Mouse (Mus musculus): Measurements from ENCODE around the gene Hnrnpa3. TPM values are rescaled to one million over a fixed set of nuclear protein-coding genes. Genes with fewer than 3 reads are reported as not detected.

Hnrnpa3 gene
- total and polyA plus RNA-seq, 3 experiments, result 126 to 437 (median 342) TPM

GRCm38 (mm10) chr2:75685458-75685861 lies 26.4 kb downstream of the Hnrnpa3 start (continued):
- TF ChIP-seq MYB (IDR thresholded peaks at IDR 0.05; ENCODE audit: low read depth, low read length) (no peak), GABPA (IDR thresholded peaks at IDR 0.05; ENCODE audit: low read depth, low read length) (no peak), MXI1 (IDR thresholded peaks at IDR 0.05; ENCODE audit: low read depth, low read length) (no peak; the same call in 1 of the 2 replicates), ELF1 (IDR thresholded peaks at IDR 0.05; ENCODE audit: low read depth, low read length) (no peak), BHLHE40 (IDR thresholded peaks at IDR 0.05; ENCODE audit: borderline replicate concordance, low read depth, low read length) (no peak)

GRCm38 (mm10) chr2:75687040-75687749 lies 28.1 kb downstream of the Hnrnpa3 start:
- no peak overlapping the region for H3K4me3 ChIP-seq (ENCODE audit: control insufficient read depth in 1 of 2, insufficient read depth in 1 of 2, low read depth in 2 of 2, low read length in 2 of 2)
- TF ChIP-seq ZC3H11A (IDR thresholded peaks at IDR 0.05; ENCODE audit: low read depth, low read length) (no peak), POLR2A (IDR thresholded peaks at IDR 0.05; ENCODE audit: control insufficient read depth in 1 of 2, insufficient read depth in 1 of 2, low read depth in 1 of 2, low read length in 2 of 2, poor library complexity in 1 of 2) (0 out of 4 replicates have a peak, but pooled peaks of 1 of the 2 experiments have one; percentile 12)
- no peak overlapping the region for H3K27ac ChIP-seq (ENCODE audit: control insufficient read depth, low read depth, low read length)

GRCm38 (mm10) chr2:75688901-75689300 lies 29.8 kb downstream of the Hnrnpa3 start:
- 0 out of 2 replicates have a peak, but pooled peaks have one; percentile 32 for TF ChIP-seq ETS1 (IDR thresholded peaks at IDR 0.05; ENCODE audit: low read depth, low read length)
- TF ChIP-seq SIN3A (IDR thresholded peaks at IDR 0.05; ENCODE audit: low read length), result no peak; the same call in 1 of the 2 replicates
- 0 out of 2 replicates have a peak, but pooled peaks have one; percentile 14 for TF ChIP-seq GATA1 (IDR thresholded peaks at IDR 0.05; ENCODE audit: low read depth, low read length)
- peaks cover 11 to 30% of the 10 kb centered on the region in 2 experiments for H3K36me3 ChIP-seq (ENCODE audit: control insufficient read depth in 1 of 2, insufficient read depth in 2 of 2, low read length in 2 of 2)

More at GRCm38 (mm10) chr2:75687040-75687749, 28.1 kb downstream of the Hnrnpa3 start:
- DNase-seq (ENCODE audit: low read depth, low spot score), result no peak
- peaks cover 66% of the 10 kb centered on the region for H3K79me2 ChIP-seq (ENCODE audit: control insufficient read depth, insufficient read depth, low read length, poor library complexity)
- peaks cover 8 to 18% of the 10 kb centered on the region in 2 experiments; a peak in 3 of 4 replicates for H3K4me1 ChIP-seq (ENCODE audit: control insufficient read depth in 1 of 2, insufficient read depth in 2 of 2, low read length in 2 of 2)
- H3K9ac ChIP-seq (ENCODE audit: control insufficient read depth, low read depth, low read length, poor library complexity, severe bottlenecking), result no peak overlapping the region
- H3K9me3 ChIP-seq (replicated peaks; ENCODE audit: insufficient read depth, low read length), result no peaks in the 10 kb centered on the region
- peaks cover 9 to 30% of the 10 kb centered on the region in 2 experiments for H3K36me3 ChIP-seq (ENCODE audit: control insufficient read depth in 1 of 2, insufficient read depth in 2 of 2, low read length in 2 of 2)
- H3K27me3 ChIP-seq (ENCODE audit: control insufficient read depth in 1 of 2, insufficient read depth in 2 of 2, low read length in 2 of 2), result no peaks in the 10 kb centered on the region

More at GRCm38 (mm10) chr2:75688901-75689300, 29.8 kb downstream of the Hnrnpa3 start:
- no peaks in the 10 kb centered on the region for H3K27me3 ChIP-seq (ENCODE audit: control insufficient read depth in 1 of 2, insufficient read depth in 2 of 2, low read length in 2 of 2)
- H3K9ac ChIP-seq (ENCODE audit: control insufficient read depth, low read depth, low read length, poor library complexity, severe bottlenecking), result no peak overlapping the region
- no peak overlapping the region for H3K27ac ChIP-seq (ENCODE audit: control insufficient read depth, low read depth, low read length)
- DNase-seq (ENCODE audit: low read depth, low spot score), result peak; percentile 61
- H3K79me2 ChIP-seq (ENCODE audit: control insufficient read depth, insufficient read depth, low read length, poor library complexity), result peaks cover 73% of the 10 kb centered on the region
- H3K9me3 ChIP-seq (replicated peaks; ENCODE audit: insufficient read depth, low read length), result no peaks in the 10 kb centered on the region
- no peak overlapping the region for H3K4me3 ChIP-seq (ENCODE audit: control insufficient read depth in 1 of 2, insufficient read depth in 1 of 2, low read depth in 2 of 2, low read length in 2 of 2)
- peaks cover 8 to 18% of the 10 kb centered on the region in 2 experiments; a peak in 3 of 4 replicates for H3K4me1 ChIP-seq (ENCODE audit: control insufficient read depth in 1 of 2, insufficient read depth in 2 of 2, low read length in 2 of 2)
